Mouse (Mus musculus) lung, postnatal 0 days (tissue): ENCODE data around the gene Cadps2. TPM values are rescaled to one million over a fixed set of nuclear protein-coding genes. Genes with fewer than 3 reads are reported as not detected.

ENCODE experiments used
- ATAC-seq: fragments of 200-750 bp; cut with Nextera tagmentation; 2 replicates; pipeline ENCODE4 v1.8.0; 2017; ENCODE audit warnings: moderate library complexity
- DNase-seq: peaks from one replicate; pipeline ENCODE4 v3.0.0-alpha.2; 2016; ENCODE audit warnings: low spot score
- H3K27ac ChIP-seq: fragments of 300-500 bp; sonication (generic); 2 replicates; pipeline ENCODE4 v1.5.1; 2014; ENCODE audit warnings: antibody characterized with exemption, mild to moderate bottlenecking, low read length, mixed read lengths
- H3K27me3 ChIP-seq: fragments of 300-500 bp; sonication (generic); replicated peaks from 2 replicates; pipeline ENCODE4 v1.6.1; 2014; ENCODE audit warnings: low read length, mixed read lengths; ENCODE audit not compliant: insufficient read depth
- H3K36me3 ChIP-seq: fragments of 300-500 bp; sonication (generic); 2 replicates; pipeline ENCODE4 v1.6.1; 2014; ENCODE audit warnings: low read length, mixed read lengths; ENCODE audit not compliant: insufficient read depth
- H3K4me1 ChIP-seq: fragments of 300-500 bp; sonication (generic); 2 replicates; pipeline ENCODE4 v1.6.1; 2014; ENCODE audit warnings: antibody characterized with exemption, low read depth, low read length, mixed read lengths; ENCODE audit not compliant: insufficient read depth
- H3K4me2 ChIP-seq: fragments of 300-500 bp; sonication (generic); replicated peaks from 2 replicates; pipeline ENCODE4 v1.6.1; 2014; ENCODE audit warnings: low read depth, mild to moderate bottlenecking, low read length, moderate library complexity, mixed read lengths
- H3K4me3 ChIP-seq: fragments of 300-500 bp; sonication (generic); 2 replicates; pipeline ENCODE4 v1.5.1; 2014; ENCODE audit warnings: low read depth, low read length
- H3K9ac ChIP-seq: fragments of 300-500 bp; sonication (generic); replicated peaks from 2 replicates; pipeline ENCODE4 v1.6.1; 2014; ENCODE audit warnings: low read depth, mild to moderate bottlenecking
- H3K9me3 ChIP-seq: fragments of 300-500 bp; sonication (generic); 2 replicates; pipeline ENCODE4 v1.6.1; 2016; ENCODE audit warnings: low read length, mixed read lengths
- CTCF ChIP-seq: IDR thresholded peaks from 2 replicates; pipeline ENCODE4 v1.5.1; 2016; ENCODE audit warnings: antibody characterized with exemption, mild to moderate bottlenecking
- EP300 ChIP-seq: IDR thresholded peaks from 2 replicates; pipeline ENCODE4 v1.6.1; 2016; ENCODE audit warnings: antibody characterized with exemption, mild to moderate bottlenecking, control low read depth
- WGBS: fragments of 180-500 bp; shearing (Covaris S2); extraction: QIAGEN DNeasy Blood & Tissue Kit; methylation state at CpG from one replicate; pipeline ENCODE4 v1.1.7; 2014; 5-methylcytosine and 5-hydroxymethylcytosine counted together
- polyA plus RNA-seq: library from polyadenylated mRNA; unstranded; fragments of >200 nt; fragmentation: Nextera tagmentation; extraction: Ambion mirVana; gene quantifications from 2 replicates; pipeline ENCODE4 v1.2.1, GENCODE M21; 2015

Gene Cadps2
- polyA plus RNA-seq, 1 experiment from 2014 or later: 8.0 TPM

DNA sequence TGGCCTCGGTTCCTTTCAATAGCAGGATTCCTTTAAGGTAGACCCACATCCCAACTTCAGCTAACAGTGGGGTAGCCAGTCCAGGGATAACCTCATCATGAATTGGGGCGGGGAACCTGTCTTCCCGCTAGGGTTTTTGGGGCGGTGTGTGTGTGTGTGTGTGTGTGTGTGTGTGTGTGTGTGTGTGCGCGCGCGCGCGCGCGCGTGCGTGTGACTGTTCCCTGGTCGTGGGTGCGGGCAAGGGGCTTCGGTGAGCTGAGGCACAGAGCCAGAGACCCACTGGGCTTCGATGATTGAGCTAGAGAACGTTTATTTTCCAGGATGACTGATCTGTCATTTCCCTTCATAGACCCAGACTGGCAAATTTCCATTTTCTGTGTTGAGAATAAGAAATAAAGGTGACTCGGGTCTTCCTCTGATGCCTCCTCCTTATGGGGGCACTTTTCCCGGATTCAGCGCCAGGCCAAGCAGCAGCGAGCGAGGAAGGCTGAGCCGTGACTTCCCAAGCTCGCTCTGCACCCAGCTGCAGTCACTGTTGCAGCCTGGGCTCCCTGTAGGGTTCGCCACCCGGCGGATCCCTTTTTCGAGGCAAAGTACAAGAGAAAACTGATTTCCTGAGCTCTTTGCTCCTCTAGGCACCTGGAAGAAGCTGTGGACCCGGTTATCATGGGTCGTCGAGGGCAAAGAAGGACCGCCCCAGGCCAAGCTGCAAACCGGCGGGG lies 579.0 kb downstream of the Cadps2 start:
- DNase-seq (no peak), ATAC-seq (no peak)
- Histone ChIP-seq H3K4me1 (no peaks in the 10 kb centered on the region), H3K4me2 (no peak overlapping the region), H3K36me3 (no peaks in the 10 kb centered on the region), H3K27me3 (peaks cover 57% of the 10 kb centered on the region), H3K9me3 (no peaks in the 10 kb centered on the region), H3K27ac (no peak overlapping the region), H3K9ac (no peak overlapping the region), H3K4me3 (no peak overlapping the region)
- 2% methylated on average over 25 of the region's 36 CpGs for WGBS
- TF ChIP-seq EP300 (no peak), CTCF (no peak)

DNA sequence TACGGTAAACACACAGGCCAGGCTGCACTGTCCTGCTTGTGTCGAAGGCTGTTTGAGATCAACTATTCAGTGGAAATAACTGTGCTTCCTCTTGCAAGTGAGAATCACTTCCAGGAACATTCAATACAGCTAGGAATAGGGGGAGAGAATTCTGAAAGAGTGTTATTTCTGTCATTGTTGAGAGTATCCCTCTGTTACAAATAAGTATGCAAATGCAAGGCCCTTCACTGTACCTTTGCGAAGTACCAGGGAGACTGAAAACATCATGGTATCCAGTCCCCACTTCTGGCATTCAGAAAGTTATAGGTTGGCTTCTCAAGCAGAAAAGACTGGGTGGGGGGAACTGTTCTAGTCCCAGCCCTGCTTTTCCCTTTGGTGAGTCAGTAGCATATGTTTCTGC lies 581.2 kb downstream of the Cadps2 start:
- H3K9ac ChIP-seq: no peak overlapping the region
- H3K27me3 ChIP-seq: peaks cover 68% of the 10 kb centered on the region
- no peak overlapping the region for H3K27ac ChIP-seq
- no peak overlapping the region for H3K4me2 ChIP-seq
- no peak overlapping the region for H3K4me3 ChIP-seq
- WGBS: 25% methylated on average over 3 of the region's 3 CpGs
- no peak for TF ChIP-seq CTCF
- TF ChIP-seq EP300: no peak
- ATAC-seq (no peak), DNase-seq (no peak)
- H3K4me1 ChIP-seq: peaks cover 4% of the 10 kb centered on the region; the same call in 1 of the 2 replicates
- H3K36me3 ChIP-seq: no peaks in the 10 kb centered on the region
- H3K9me3 ChIP-seq: no peaks in the 10 kb centered on the region

DNA sequence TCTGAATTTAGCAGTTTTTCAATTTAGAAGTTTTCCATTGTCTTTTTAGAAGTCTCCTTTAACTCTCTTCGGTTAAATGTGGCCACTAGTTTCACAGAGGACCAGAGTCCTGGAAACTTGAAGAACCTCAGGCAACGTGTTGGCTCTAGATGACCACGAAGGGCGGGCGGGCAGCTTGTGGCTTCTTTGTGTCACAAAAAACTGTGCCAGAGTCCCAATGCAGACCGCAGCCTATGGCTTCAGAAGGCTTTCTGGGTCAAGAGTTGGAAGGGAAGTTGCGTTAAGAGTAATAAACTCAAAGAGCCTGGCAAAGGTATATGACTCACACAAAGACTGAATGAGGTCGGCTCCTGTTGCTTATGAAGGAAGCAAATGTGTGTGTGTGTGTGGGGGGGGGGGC lies 584.1 kb downstream of the Cadps2 start:
- Histone ChIP-seq H3K4me2 (no peak overlapping the region), H3K4me3 (no peak overlapping the region), H3K4me1 (peaks cover 4% of the 10 kb centered on the region; the same call in 1 of the 2 replicates), H3K27ac (no peak overlapping the region), H3K27me3 (peaks cover 73% of the 10 kb centered on the region), H3K9ac (no peak overlapping the region), H3K9me3 (no peaks in the 10 kb centered on the region), H3K36me3 (no peaks in the 10 kb centered on the region)
- WGBS: 3% methylated on average over 8 of the region's 8 CpGs
- no peak for DNase-seq
- TF ChIP-seq EP300: no peak
- no peak for ATAC-seq

DNA sequence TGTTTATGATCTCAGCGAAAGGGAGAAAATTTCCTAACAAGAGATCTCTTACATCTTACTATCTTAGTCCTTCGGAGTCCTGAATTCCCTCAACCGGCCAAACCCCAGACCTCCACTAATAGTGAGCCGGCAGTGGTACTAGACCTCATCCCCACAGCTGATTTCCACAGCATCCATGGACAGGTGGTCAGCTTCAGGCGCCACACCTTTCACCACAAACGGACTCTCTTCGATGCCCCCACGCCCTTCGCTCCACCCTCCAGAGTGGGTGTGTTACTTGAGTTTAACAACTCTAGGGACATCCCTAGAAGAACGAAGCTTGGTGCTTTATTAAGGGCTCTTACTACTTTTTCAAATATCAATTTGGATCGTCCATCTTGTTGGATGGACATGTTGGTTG lies 584.6 kb downstream of the Cadps2 start:
- Histone ChIP-seq H3K9ac (no peak overlapping the region), H3K4me2 (no peak overlapping the region), H3K9me3 (no peaks in the 10 kb centered on the region), H3K4me1 (peaks cover 4% of the 10 kb centered on the region; the same call in 1 of the 2 replicates), H3K27ac (no peak overlapping the region), H3K36me3 (no peaks in the 10 kb centered on the region), H3K4me3 (no peak overlapping the region), H3K27me3 (peaks cover 79% of the 10 kb centered on the region)
- ATAC-seq (no peak), DNase-seq (no peak)
- TF ChIP-seq CTCF (no peak), EP300 (no peak)
- 3% methylated on average over 11 of the region's 11 CpGs for WGBS

DNA sequence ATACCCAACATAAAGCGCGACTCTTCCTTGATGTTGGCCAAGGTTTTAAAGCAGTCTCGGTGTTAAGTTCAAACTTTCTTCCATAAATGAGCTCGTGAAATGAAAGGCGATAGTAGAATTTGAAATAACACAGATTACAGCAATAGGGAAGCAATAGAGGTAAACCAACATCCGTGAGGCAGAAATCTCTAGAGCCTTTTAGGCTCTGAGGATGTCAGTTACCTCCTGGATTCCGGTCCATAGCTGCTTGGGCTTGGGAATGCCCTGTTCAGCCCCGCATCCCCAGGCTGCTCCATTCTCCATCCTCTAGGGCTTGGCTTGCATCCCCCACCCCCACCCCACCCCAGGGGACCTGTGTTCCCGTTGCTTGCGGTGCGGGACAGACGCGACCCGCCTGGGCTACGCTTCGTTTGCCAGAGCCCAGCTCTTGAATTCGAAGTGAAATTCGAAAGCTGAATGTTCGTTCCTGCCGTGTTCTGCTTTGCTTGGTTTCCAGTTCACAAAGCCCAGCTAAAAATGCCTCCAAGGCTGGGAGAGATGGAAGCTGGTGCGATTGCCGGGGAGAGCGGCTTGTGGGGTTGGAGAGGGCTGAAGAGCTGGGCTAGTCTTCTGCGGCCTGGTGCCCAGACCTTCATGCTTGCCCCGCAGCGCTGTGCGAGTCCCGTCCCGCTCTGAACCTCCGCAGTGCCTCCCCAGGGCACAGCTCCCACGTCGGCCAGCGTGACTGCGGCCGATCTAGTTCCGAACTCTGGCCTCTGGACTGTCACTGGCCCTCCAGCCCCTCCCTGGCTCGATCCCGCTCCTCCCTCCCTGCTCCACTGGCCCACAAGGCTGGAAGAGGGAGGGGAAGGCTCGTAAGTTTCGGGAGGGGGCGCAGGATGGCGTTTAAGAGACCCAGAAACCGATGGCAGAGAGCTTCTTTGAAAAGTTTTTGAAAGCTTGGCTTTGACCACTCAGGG lies 585.6 kb downstream of the Cadps2 start:
- TF ChIP-seq EP300: no peak
- TF ChIP-seq CTCF: no peak
- Histone ChIP-seq H3K9me3 (no peaks in the 10 kb centered on the region), H3K4me1 (peaks cover 4% of the 10 kb centered on the region; the same call in 1 of the 2 replicates), H3K27ac (no peak overlapping the region), H3K4me3 (no peak overlapping the region), H3K4me2 (no peak overlapping the region), H3K27me3 (peaks cover 80% of the 10 kb centered on the region), H3K9ac (no peak overlapping the region), H3K36me3 (no peaks in the 10 kb centered on the region)
- no peak for ATAC-seq
- DNase-seq: no peak
- 1% methylated on average over 43 of the region's 43 CpGs for WGBS
